Mouse (Mus musculus) cerebellum, adult 11 months (tissue): Measurements from ENCODE around the gene Gm10184.
"Not testable (repeated sequence)": the region's sequence is repeated elsewhere in the genome, so short reads cannot be mapped to it uniquely, and the experiment has no call there.

ENCODE experiments used
- DNase-seq: peaks from one replicate; pipeline ENCODE4 v3.0.0; 2022

Gene Gm10184

GRCm38 (mm10) chr17:89910349-89910748, at the start of gene Gm10184:
Gm10184 (minus strand) TSS chr17:89910449.
- DNase-seq, result no peak

- no peak for DNase-seq
Measured at GRCm38 (mm10) chr17:89933950-89934349, 23.7 kb upstream of the Gm10184 start.

DNA sequence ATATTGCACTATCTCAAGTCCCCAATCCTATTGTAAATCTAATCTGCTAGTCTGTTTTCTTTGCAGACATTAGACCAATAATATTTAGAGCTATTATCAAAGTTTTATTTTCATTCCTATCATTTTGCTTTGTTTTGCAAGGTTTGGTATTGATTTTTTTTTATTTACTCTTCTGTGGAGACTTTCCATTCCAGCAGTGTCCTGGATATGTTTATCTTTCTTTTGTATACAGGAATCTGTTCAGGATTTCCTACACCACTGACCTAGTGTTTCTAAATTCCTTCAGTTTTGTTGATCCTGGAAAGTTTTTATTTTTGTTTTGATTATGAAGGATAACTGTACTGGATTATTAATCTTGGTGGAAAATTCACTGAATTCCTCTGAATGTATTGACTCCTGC, 2.6 kb downstream of the Gm10184 start:
- no peak for DNase-seq

GRCm38 (mm10) chr17:89904701-89905100, 5.5 kb downstream of the Gm10184 start:
- DNase-seq, result not testable (repeated sequence)

GRCm38 (mm10) chr17:89902767-89903166, 7.5 kb downstream of the Gm10184 start:
- DNase-seq, result no peak

GRCm38 (mm10) chr17:89900610-89901009, 9.6 kb downstream of the Gm10184 start:
- no peak for DNase-seq

GRCm38 (mm10) chr17:89899813-89900212, 10.4 kb downstream of the Gm10184 start:
- no peak for DNase-seq

DNA sequence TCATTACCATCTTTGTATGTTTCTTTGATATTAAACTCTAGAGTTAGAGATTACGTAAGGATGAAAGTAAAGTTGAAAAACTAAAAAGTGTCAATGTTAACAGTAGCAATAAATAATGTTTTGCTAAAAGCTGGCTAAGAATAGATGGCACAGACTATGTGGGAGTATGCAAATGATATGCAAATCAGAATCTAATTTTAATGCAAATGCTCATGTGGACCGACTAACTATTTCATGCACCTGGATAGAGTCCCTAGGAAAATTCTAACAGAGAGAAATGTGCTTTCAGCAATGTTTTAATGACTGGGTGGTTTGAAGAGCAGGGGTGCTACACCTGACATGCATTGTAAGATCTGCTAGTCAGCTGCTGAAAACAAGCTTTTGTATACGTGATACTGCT, 45.3 kb downstream of the Gm10184 start:
- DNase-seq, result no peak
